In the genomic region with DNA sequence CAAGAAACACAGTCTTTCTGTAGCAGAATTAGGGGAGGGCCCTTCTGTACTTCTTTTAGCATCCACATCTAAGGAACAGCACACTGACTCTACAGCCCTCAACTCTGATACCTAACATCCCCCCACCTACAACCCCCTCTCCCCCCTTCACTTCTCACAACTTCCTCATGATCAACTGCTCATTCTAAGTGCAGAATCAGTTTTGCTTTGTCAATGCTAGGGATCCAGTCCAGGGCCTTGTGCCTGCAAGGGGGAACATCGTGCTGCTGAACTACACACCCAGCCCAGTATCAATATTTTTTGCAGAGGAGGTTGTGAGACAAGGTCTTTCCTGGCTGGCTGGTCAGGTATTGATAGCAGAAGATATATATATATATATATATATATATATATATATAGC, we compare ENCODE assay signal across 17 mouse cellular contexts. TPM values are rescaled to one million over a fixed set of nuclear protein-coding genes. Genes with fewer than 3 reads are reported as not detected.
DNase-seq lines count a peak whose midpoint lies in the region; ATAC-seq and TF ChIP-seq lines count a peak whose summit lies in the region.
"Had no signal": no experiment of that assay in that cellular context is flagged by ENCODE, and none has a peak within 500 bp of the region (broad histone marks: within the 10 kb centered on the region; RNA-seq: fewer than 3 reads in every experiment).

No protein-coding gene starts in this region.

- peaks cover 39% of the 10 kb centered on the region for H3K4me1 ChIP-seq in heart, embryonic 15.5 days (replicated peaks)
- peaks cover 36% of the 10 kb centered on the region for H3K4me1 ChIP-seq in bone marrow macrophage, adult 2 months (ENCODE audit: control insufficient read depth, insufficient read depth, low read length)
- peaks cover 31% of the 10 kb centered on the region for H3K4me1 ChIP-seq in liver, embryonic 13.5 days (replicated peaks)

- TF ChIP-seq POLR2A in bone marrow macrophage, adult 2 months (IDR thresholded peaks at IDR 0.05; ENCODE audit: borderline replicate concordance, low read depth, low read length), result no peak

- H3K27ac ChIP-seq in heart, embryonic 15.5 days, result peak overlapping the region; percentile 85
- H3K27ac ChIP-seq in bone marrow macrophage, adult 2 months (ENCODE audit: insufficient read depth, low read depth, low read length), result peak overlapping the region; percentile 29
- no peak overlapping the region for H3K27ac ChIP-seq in liver, embryonic 13.5 days
- H3K27ac ChIP-seq: limb, embryonic 13.5 days had no signal

- H3K4me2 ChIP-seq in heart, embryonic 15.5 days, result peak overlapping the region; percentile 40
- H3K4me2 ChIP-seq in liver, embryonic 13.5 days, result 0 out of 2 replicates have a peak overlapping the region, but pooled peaks have one; percentile 8
- H3K4me2 ChIP-seq: limb, embryonic 13.5 days; midbrain, embryonic 11.5 days had no signal

- no peaks in the 10 kb centered on the region for H3K9me3 ChIP-seq in heart, embryonic 15.5 days (replicated peaks)
- H3K9me3 ChIP-seq in liver, embryonic 13.5 days (replicated peaks), result no peaks in the 10 kb centered on the region

- H3K4me3 ChIP-seq in heart, embryonic 15.5 days, result no peak overlapping the region
- no peak overlapping the region for H3K4me3 ChIP-seq in bone marrow macrophage, adult 2 months (ENCODE audit: insufficient read depth, low read length)
- no peak overlapping the region for H3K4me3 ChIP-seq in liver, embryonic 13.5 days (replicated peaks)
- H3K4me3 ChIP-seq: limb, embryonic 13.5 days; myocyte had no signal

- no peaks in the 10 kb centered on the region for H3K27me3 ChIP-seq in heart, embryonic 15.5 days
- H3K27me3 ChIP-seq in liver, embryonic 13.5 days, result no peaks in the 10 kb centered on the region
- H3K27me3 ChIP-seq: limb, embryonic 13.5 days; Patski had no signal

- ATAC-seq in heart, embryonic 15.5 days (replicated peaks; ENCODE audit: insufficient number of reproducible peaks, insufficient read depth, low FRiP score, low read depth), result no peak
- ATAC-seq in liver, embryonic 13.5 days (ENCODE audit: low read depth), result no peak
- no peak for ATAC-seq in erythroblast, adult 5-6 weeks (replicated peaks; ENCODE audit: low FRiP score, poor library complexity, severe bottlenecking)
- ATAC-seq: forebrain, postnatal 0 days had no signal

- WGBS in heart, embryonic 15.5 days, result 31% methylated on average over 1 of the region's 1 CpGs
- 10% methylated on average over 1 of the region's 1 CpGs for WGBS in liver, embryonic 13.5 days (ENCODE audit: insufficient replicate concordance)

- 0 out of 2 replicates have a peak overlapping the region, but pooled peaks have one; percentile 14 for H3K9ac ChIP-seq in heart, embryonic 15.5 days
- no peak overlapping the region for H3K9ac ChIP-seq in liver, embryonic 13.5 days
- H3K9ac ChIP-seq: forebrain, postnatal 0 days; limb, embryonic 13.5 days had no signal

- TF ChIP-seq CTCF in bone marrow macrophage, adult 2 months (IDR thresholded peaks at IDR 0.05; ENCODE audit: low read depth, low read length), result no peak

- H3K36me3 ChIP-seq in heart, embryonic 15.5 days, result peaks cover 9% of the 10 kb centered on the region
- peaks cover 31% of the 10 kb centered on the region for H3K36me3 ChIP-seq in liver, embryonic 13.5 days

- no peak for DNase-seq in heart, adult 9 months (ENCODE audit: low spot score in 2 of 2)
- peak; percentile 34 to 37 for DNase-seq in B cell, adult 2 months
- DNase-seq in liver, embryonic 13.5 days, result no peak
- no peak for DNase-seq in left cerebral cortex, adult 18-20 months (ENCODE audit: low spot score in 2 of 2)
- no peak for DNase-seq in yolk sac, embryonic 10.5 days (ENCODE audit: low spot score)
- DNase-seq: cerebellum, adult 11 months; embryo, embryonic 11 days; forebrain, postnatal 0 days; gastrocnemius, postnatal 36 days; thymus, postnatal 14 days had no signal

RNA-seq across cellular contexts. Expression of a gene that starts 41.7 kb away (rescaled TPM):
- polyA plus RNA-seq in heart, embryonic 15.5 days (2015; fragmentation: Nextera tagmentation; extraction: Ambion mirVana), result 93.4 and 102 TPM in 2 replicates
- 0.29 TPM in 1 of 2 replicates, not detected in the other for polyA plus RNA-seq in bone marrow macrophage, adult 2 months (2012; ENCODE audit: insufficient read depth, insufficient read length, missing spikeins)
- 3.7 and 4.0 TPM in 2 replicates for polyA plus RNA-seq in liver, embryonic 13.5 days (2015; fragmentation: Nextera tagmentation; extraction: Ambion mirVana)
- total RNA-seq in left cerebral cortex, adult 18-20 months (2021), result 10 to 100 TPM in 1 of 2 experiments, 1 to 10 TPM in 1; 8.7 to 10.3 TPM
- total RNA-seq in erythroblast, adult 5-6 weeks (2015; ENCODE audit: low replicate concordance), result 0.77 TPM in 1 of 2 replicates, not detected in the other
- total RNA-seq in erythroblast, adult 5-6 weeks (2017; ENCODE audit: low replicate concordance), result 0.60 TPM in 1 of 2 replicates, not detected in the other

RNA-seq across cellular contexts. Expression of a gene that starts 57.9 kb away (rescaled TPM):
- polyA plus RNA-seq in heart, embryonic 15.5 days (2015; fragmentation: Nextera tagmentation; extraction: Ambion mirVana), result 10.7 and 14.8 TPM in 2 replicates
- 143 and 171 TPM in 2 replicates for polyA plus RNA-seq in bone marrow macrophage, adult 2 months (2012; ENCODE audit: insufficient read depth, insufficient read length, missing spikeins)
- 5.7 and 7.2 TPM in 2 replicates for polyA plus RNA-seq in liver, embryonic 13.5 days (2015; fragmentation: Nextera tagmentation; extraction: Ambion mirVana)
- 10 to 100 TPM; 51.1 to 56.3 TPM for total RNA-seq in left cerebral cortex, adult 18-20 months (2021)
- 43.7 and 46.9 TPM in 2 replicates for total RNA-seq in erythroblast, adult 5-6 weeks (2015; ENCODE audit: low replicate concordance)
- 14.6 and 35.3 TPM in 2 replicates for total RNA-seq in erythroblast, adult 5-6 weeks (2017; ENCODE audit: low replicate concordance)

Comparison
In these comparisons a context has a peak if more than half of its experiments do, and no peak if none do; other contexts are left out.
1. DNase-seq: peak in B cell, adult 2 months (2 of 2); none in heart, adult 9 months (0 of 2), liver, embryonic 13.5 days (single experiment), left cerebral cortex, adult 18-20 months (0 of 2) and yolk sac, embryonic 10.5 days (single experiment).
2. RNA of a gene that starts 41.7 kb away (polyA plus RNA-seq): 93.4 to 102 TPM in heart, embryonic 15.5 days; 3.7 to 4.0 TPM in liver, embryonic 13.5 days and 0.29 TPM in bone marrow macrophage, adult 2 months; every median in the first group is over 10 times any median in the second.